Mouse (Mus musculus) splenic B cell, adult 2 months (primary cell): ENCODE measurements around the gene Ttc7b.

Source experiments
- DNase-seq: peaks from one replicate; pipeline ENCODE4 v3.0.0-alpha.2; 2011; ENCODE audit warnings: low read depth, low spot score
- H3K27me3 ChIP-seq: 2 replicates; pipeline ENCODE4 v1.6.1; 2012; ENCODE audit warnings: mild to moderate bottlenecking, low read length, moderate library complexity, mixed read lengths; ENCODE audit not compliant: control insufficient read depth, poor library complexity, insufficient read depth, severe bottlenecking
- H3K36me3 ChIP-seq: 2 replicates; pipeline ENCODE4 v1.6.1; 2012; ENCODE audit warnings: mild to moderate bottlenecking, low read length, moderate library complexity, mixed read lengths; ENCODE audit not compliant: control insufficient read depth, poor library complexity, insufficient read depth, severe bottlenecking

Ttc7b gene

GRCm38 (mm10) chr12:100470295-100470694 is 50.3 kb downstream of the Ttc7b start:
- no peak for DNase-seq
- Histone ChIP-seq H3K27me3 (no peaks in the 10 kb centered on the region), H3K36me3 (no peaks in the 10 kb centered on the region)

- no peak for DNase-seq
- no peaks in the 10 kb centered on the region for H3K36me3 ChIP-seq
- no peaks in the 10 kb centered on the region for H3K27me3 ChIP-seq
Measured at GRCm38 (mm10) chr12:100469503-100470293, 50.9 kb downstream of the Ttc7b start.

- H3K27me3 ChIP-seq: no peaks in the 10 kb centered on the region
- DNase-seq: no peak
- no peaks in the 10 kb centered on the region for H3K36me3 ChIP-seq
Measured at GRCm38 (mm10) chr12:100465101-100465715, 55.4 kb downstream of the Ttc7b start.

GRCm38 (mm10) chr12:100457701-100458100 is 62.9 kb downstream of the Ttc7b start:
- Histone ChIP-seq H3K27me3 (no peaks in the 10 kb centered on the region), H3K36me3 (no peaks in the 10 kb centered on the region)
- DNase-seq: no peak

GRCm38 (mm10) chr12:100456257-100456975 is 64.2 kb downstream of the Ttc7b start:
- DNase-seq: no peak
- Histone ChIP-seq H3K36me3 (no peaks in the 10 kb centered on the region), H3K27me3 (no peaks in the 10 kb centered on the region)

DNA sequence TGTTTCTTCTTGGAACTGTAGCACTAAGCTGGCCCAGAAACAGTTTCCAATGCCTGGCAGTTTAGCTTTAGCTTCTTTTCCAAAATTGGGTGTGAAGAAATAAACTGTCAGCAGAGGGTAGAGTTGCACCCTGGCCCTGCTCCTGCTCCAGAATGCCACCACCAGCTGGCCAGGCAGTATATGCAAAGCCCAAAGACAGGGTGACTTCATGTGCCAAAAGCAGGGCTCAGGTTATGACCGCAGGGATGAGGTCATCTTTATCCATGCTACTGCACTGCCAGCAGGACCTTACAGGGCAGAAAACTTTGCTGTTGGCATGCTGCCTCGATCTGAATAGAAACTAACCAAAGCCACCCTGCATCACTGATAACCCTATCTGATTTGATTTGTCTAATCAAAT is 65.2 kb downstream of the Ttc7b start:
- Histone ChIP-seq H3K27me3 (no peaks in the 10 kb centered on the region), H3K36me3 (no peaks in the 10 kb centered on the region)
- DNase-seq: no peak

DNA sequence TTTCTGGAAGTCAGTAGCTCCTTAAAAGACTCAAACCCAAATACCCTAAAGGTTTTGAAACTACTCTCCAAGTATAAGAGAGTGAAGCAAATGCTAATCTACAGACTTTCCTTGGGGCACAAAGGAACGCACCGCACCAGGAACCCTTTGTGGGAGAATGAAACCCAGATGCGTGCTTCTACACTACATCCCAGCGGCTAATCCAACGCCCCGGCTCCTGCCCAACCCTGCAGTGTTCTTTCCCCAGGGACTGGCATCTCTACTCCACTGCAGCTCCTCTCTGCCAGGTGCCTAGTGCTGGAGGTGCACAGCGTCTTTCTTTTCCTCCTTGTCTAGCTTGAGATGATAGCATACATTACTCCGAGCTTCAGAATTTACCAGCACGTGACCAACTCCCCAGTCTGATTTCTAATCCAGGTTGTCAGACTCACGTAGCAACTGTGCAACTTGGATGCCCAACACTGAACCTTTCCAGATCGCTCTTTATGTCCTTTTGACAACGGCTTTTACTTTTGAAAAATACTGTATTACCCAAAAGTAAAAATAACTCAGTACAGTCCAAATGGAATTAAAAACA is 72.8 kb downstream of the Ttc7b start:
- no peaks in the 10 kb centered on the region for H3K36me3 ChIP-seq
- no peaks in the 10 kb centered on the region for H3K27me3 ChIP-seq
- DNase-seq: no peak

DNA sequence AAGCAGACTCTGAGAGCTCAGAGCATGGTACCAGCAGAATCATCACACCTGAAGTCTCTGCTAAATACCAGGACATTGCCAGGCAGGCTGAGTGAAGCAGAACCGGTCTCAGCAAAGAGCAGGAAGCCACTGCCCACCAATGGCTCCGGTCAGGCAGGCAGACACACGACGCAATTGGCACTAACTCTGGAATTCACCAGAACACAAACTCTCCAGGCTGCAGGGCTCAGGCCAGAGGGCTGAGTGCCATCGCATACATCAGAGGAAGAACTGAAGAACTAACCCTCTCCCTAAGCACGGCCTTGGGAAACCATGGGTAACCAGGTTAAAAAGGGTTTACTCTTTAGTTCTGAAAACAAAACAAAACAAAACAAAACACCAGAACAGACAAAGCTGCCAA is 73.5 kb downstream of the Ttc7b start:
- DNase-seq: no peak
- Histone ChIP-seq H3K36me3 (no peaks in the 10 kb centered on the region), H3K27me3 (no peaks in the 10 kb centered on the region)

GRCm38 (mm10) chr12:100445686-100446085 is 74.9 kb downstream of the Ttc7b start:
- H3K27me3 ChIP-seq: no peaks in the 10 kb centered on the region
- DNase-seq: no peak
- no peaks in the 10 kb centered on the region for H3K36me3 ChIP-seq

DNA sequence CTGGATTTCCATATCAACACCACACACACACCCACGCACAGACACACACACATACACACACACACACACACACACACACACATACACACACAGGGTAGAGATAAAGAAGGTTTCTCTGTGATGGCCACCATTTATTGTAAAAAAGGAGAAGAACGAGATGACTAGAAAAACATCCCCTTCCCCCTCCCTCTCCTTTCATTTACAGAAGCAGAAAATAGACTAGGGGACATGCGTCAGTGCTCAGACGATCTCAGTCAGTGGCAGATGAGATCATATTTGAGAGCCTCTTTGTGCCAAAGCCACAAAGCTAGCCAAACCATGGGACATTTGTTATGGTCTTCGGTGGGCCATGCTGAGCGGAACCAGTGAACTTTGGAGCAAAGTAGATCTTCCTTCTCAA is 75.4 kb downstream of the Ttc7b start:
- peak; percentile 73 for DNase-seq
- H3K36me3 ChIP-seq: no peaks in the 10 kb centered on the region
- H3K27me3 ChIP-seq: no peaks in the 10 kb centered on the region

DNA sequence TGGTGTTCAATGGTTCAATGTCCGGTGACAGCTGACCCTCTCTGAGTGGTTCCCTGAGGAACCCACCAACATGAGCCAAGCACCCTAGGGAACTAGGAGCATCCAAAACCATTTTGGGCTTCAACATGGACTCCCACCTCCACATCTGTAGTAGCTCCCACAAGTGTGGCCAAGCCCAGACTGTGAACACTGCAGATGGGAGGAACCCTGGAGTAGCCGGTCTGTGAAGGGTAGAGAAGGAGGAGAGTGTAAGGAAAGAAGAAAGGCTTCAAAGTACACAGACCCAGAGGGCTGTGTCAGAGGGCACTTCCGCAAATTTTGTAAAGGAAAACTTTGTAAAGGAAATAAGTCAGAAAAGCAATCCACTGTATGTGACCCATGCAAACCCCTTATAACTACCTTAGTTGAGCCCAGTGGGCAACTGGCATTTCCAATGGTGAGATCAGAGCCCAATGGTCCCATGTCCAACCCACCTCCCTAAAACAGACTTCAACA is 75.9 kb downstream of the Ttc7b start:
- Histone ChIP-seq H3K27me3 (no peaks in the 10 kb centered on the region), H3K36me3 (no peaks in the 10 kb centered on the region)

GRCm38 (mm10) chr12:100443452-100443851 is 77.2 kb downstream of the Ttc7b start:
- Histone ChIP-seq H3K27me3 (no peaks in the 10 kb centered on the region), H3K36me3 (no peaks in the 10 kb centered on the region)
- no peak for DNase-seq

More for the DNA sequence above, 75.9 kb downstream of the Ttc7b start:
- DNase-seq: no peak

DNA sequence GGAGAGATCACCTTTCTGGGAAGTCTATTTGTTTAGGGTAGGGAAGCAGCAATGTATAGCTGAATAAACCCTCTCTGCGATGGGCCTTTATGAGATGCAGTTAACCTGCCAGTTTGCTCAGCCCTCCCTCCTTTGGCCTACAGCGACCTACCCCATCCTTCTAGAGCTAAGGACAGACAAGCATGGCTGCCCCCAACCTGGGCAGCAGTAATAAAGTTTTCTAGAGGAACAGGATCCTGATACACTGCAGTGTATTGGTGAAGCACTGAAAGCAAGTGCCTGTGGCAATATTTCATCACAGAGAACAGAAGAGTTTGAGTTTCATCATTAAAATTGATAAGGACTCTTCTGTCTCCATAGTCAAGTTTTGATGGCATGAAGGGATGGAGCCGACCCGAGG is 79.0 kb downstream of the Ttc7b start:
- DNase-seq: no peak
- Histone ChIP-seq H3K27me3 (no peaks in the 10 kb centered on the region), H3K36me3 (no peaks in the 10 kb centered on the region)

GRCm38 (mm10) chr12:100439883-100440282 is 80.7 kb downstream of the Ttc7b start:
- Histone ChIP-seq H3K27me3 (no peaks in the 10 kb centered on the region), H3K36me3 (no peaks in the 10 kb centered on the region)
- DNase-seq: no peak
